Mouse (Mus musculus) G1E-ER4 (cell line): ENCODE data around the gene Atp5g3. TPM values are rescaled to one million over a fixed set of nuclear protein-coding genes. Genes with fewer than 3 reads are reported as not detected.

Source experiments
- GATA1 ChIP-seq: IDR thresholded peaks from one replicate; pipeline ENCODE4 v1.8.0; 2012; ENCODE audit warnings: low read length, inconsistent platforms
- polyA plus RNA-seq: library from polyadenylated mRNA; stranded (reverse); fragments of >175 nt; gene quantifications from 2 replicates; pipeline ENCODE4 v1.2.3, GENCODE M21; 2012

Atp5g3 gene
- polyA plus RNA-seq, 1 experiment: 1,715 TPM

DNA sequence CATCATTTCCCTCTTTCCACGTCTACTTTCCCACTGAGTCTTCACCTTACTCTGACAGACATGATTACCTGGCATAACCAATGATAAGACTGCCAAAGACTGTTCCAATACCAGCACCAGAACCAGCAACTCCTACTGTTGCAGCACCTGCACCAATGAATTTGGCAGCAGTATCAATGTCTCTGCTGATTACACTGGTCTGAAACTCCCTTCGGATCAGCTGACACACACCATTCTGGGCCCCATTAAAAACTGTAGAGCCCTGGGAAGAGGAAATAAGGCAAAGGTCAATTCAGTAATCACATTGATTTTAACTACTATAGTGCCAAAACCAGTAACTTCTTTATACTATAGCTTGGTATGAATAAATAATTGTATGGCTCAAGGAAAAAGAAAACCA, 2.0 kb downstream of the Atp5g3 start:
- TF ChIP-seq GATA1: no peak

DNA sequence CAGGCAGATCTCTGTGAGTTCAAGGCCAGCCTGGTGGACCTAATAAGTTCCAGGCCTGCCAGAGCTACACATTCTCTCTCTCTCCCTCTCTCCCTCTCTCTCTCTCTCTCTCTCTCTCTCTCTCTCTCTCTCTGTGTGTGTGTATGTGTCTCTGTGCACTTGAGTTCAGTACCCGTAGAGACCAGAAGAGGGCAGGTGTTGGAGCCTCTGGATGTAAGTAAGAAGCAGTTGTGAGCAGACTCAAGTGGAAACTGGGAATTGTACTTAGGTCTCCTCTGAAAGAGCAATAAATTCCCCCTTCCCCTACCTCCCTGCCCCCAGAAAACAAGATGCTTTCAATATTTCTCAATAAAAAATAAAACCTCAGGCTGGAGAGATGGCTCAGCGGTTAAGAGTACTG, 7.6 kb downstream of the Atp5g3 start:
- no peak for TF ChIP-seq GATA1

DNA sequence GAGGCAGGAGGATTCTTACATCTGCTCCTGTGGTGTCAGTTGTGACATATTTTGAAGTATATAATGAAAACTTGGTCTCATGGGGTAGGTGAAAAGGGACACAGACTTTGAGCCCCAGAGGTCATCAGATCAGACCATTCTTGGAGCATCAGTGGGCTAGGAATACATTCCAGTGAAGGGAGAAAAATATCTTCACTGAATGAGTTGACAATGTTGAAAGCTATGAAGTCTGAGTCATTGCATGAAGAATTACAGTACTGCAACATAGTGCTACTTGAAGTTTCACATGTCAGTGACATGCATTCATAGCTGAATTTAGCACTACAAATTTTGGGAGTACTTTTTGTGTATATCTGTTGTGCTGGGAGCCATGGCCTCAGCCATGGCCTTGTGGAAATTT, 10.0 kb downstream of the Atp5g3 start:
- TF ChIP-seq GATA1: no peak

DNA sequence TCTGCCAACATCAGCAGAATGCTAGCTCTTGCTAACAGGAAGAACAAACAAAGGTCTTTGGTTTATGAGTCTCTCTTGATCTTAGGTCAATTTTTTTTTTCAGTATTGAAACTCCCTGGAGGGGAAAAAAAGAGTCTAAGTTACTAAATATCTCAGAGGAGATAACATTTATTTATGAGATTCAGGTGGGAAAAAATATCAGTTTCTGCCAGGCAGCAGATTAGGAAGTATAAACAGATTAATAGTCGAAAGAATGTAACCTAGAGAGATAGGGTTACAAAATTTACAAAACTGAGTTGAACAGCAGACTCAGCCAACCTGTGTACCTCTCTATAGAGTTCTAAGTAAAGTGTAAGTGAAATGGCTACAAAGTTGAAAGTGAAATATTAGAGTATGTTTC, 10.8 kb downstream of the Atp5g3 start:
- no peak for TF ChIP-seq GATA1

DNA sequence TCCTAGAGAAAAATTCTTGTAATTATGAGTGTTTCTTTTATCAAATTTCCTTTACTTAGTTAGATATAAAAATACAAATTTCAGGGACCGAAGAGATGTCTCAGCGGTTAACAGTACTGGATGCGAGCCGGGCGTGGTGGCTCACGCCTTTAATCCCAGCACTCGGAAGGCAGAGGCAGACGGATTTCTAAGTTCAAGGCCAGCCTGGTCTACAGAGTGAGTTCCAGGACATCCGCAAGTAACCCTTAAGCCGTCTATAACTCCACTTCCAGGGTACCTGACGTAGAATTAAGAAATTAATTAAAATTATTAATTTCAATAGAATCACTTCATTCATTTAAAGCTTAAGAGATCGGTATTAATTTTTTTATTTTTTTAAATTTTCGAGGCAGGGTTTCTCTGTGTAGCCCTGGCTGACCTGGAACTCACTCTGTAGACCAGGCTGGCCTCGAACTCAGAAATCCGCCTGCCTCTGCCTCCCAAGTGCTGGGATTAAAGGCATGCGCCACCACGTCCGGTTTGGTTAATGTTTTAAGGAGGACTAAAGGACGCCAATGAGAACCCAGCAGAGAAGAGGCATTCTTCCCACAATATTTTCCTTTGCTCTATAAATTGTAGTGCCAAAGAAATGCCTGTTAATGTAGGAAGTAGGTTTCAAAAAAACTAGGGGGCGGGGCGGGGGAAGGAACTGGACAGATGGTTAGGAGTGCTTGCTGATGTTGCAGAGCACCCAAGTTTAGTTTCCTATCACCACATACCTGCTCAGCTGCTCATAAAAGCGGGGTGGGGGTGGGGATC, 17.5 kb downstream of the Atp5g3 start:
- no peak for TF ChIP-seq GATA1

DNA sequence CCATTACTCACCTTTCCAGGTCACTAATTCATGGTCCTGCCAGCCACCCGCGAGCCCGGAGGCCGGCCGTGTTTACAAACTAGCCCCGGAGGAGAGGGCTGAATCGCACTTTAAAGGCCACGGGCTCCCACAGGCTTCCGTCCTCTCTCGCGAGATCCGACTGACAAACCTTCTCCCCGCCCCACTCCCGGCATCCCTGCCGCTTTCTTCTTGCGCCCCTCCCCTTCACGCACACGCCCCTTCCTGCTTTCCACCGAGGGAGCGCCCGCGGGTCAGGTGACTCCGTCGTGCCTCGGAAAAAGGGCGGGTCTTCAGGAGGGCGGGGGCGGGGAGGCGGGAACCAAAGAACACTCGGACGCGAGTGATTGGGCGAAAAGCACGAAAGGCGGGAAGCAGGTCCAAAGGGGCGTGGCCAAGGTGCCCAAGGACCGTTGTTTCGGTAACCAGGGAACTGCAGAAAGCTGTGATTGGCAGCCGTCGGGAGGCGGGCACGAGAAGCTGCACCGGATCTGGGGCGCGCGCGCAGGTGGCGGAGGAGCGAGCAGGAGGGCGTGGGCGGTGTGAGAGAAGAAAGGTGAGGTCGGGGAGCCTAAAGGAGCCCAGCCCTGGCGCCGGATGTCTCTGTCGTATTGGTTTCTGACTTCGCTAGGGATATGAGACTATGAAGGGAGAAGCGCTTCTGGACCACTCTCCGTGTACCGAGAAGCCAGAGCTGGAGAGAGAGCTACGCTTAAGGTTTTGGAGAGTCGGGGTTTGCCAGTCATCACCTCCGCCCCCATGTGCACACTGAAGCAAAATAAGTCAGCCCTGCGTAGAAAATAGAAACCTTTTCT, 18.4 kb downstream of the Atp5g3 start, which contains the start of gene Atf2:
Atf2 (minus strand) TSS at position 176 of the 833 bp plus-strand sequence.
- TF ChIP-seq GATA1: no peak

DNA sequence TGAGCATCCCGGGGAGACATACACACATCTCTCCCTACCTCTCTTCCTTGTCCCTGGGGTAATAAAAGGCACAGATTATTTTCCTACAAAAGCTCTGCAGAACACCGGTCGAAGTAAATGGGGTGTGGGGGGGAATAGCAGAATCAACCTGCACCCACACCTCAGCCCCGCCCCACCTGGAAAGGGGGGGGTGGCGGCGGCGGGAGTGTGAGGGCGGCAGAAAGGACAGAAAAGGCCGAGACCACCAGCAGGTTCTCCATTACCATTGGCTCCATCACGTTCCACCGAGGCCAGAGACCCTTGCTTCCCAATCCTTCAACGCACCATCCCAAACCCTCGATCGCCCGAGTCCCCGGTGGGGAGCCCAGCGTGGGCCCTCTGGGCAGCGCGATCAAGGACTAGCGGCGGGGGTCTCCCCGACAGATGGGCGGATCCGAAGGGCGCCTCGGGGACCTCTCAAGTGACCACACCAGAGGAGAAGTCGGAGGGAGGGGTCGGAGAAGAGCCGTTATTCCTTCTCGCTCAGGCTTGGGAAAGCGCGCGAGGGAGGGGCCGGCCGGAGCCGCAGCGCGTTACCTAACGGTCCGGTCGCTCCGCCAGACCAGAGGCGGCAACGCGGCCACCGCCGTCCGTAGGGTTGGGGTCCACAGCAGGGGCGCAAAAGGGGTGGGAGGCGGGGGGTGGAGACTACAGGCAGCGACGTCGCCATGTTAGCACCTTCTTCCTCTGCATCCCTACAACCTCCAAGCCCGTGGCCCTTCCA, 19.2 kb downstream of the Atp5g3 start:
- no peak for TF ChIP-seq GATA1

DNA sequence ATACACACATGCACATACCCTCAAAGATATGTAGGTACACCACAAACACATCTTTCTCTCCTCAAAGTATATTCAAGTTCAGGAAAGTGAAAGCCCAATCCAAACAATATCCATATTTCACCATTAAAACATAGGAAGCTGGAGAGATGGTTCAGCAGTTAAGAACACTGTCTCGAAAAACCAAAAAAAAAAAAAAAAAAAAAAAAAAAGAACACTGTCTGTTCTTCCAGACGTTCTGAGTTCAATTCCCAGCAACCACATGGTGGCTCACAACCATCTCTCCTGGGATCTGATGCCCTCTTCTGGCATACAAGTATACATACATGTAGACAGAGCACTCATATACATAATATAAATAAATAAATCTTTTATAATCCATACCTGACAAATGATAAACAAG, 25.1 kb downstream of the Atp5g3 start:
- TF ChIP-seq GATA1: no peak

DNA sequence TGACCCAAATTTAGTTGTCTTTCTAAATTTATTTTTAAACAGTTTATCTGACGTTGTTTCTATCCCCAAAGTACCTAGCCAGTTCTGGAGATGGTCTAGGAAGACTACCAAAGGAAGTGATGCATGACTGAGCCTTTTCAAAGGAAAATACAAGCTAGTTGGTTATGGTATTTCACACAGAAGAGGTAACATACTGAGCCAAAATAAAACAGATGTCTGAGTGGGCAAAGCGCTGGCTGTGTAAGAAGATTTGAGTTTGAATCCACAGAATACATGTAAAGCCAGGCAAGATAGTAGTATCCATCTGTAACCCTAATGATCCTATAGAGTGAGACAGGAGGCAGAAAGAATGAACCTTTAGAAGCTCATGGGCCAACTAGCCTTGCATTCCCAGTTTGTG, 33.2 kb downstream of the Atp5g3 start:
- TF ChIP-seq GATA1: no peak

DNA sequence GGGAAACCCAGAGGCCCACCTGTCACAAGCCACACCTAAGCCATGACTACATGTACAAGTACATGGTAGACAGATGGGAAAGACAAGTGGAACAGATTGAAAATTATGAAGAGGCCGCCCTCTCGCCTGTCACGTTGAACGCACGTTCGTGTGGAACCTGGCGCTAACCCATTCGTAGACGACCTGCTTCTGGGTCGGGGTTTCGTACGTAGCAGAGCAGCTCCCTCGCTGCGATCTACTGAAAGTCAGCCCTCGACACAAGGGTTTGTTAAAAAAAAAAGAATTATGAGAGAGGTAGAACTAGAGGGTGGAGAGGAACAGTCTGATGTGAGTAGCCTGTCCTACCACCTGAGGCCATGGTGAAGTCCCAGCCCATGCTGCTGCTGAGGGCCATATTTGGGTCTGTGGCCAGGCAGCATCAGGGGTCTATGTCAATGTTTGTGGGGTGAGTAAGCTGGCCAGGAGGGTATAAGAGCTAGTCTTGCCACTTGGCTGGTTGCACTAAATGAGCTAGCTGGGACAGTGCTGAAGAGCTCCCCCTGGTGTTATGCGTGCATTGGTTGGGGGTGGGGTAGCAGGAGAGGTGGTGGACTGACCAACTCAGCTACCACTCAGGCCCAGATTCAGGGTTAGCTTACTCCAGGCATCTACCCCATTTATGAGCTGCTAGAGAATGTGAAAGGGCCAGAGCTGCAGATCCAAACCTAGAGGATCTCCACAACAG, 43.2 kb downstream of the Atp5g3 start:
- TF ChIP-seq GATA1: no peak

DNA sequence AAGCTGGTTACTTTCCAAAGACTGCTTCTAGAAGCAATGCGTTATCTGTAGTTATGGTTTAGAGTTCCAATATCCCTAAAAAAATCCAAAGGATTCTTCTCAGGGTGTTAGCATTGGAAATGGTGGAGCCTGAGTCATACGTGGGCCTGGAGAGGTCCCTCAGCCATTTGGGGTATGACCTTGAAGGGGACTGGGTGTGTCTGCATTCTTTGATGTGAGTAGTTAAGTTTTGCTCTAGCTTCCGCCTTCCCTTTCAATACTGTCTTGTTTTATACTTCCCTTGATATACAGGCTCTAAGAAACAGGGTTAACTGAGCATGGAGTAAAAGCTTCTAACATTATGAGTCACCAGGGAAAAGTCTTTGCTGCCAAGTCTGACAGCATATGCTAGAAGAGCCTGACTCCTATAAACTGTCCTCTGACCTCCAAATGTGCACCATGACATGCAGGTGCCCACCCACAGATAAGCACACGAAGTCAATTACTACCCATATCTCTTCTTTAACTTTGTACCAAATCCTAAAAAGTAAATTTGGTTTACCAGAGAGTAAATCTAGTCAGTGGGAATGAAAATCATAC, 51.0 kb downstream of the Atp5g3 start:
- no peak for TF ChIP-seq GATA1

Other genes starting within 250 kb of the Atp5g3 start
- 0.73 and 0.77 TPM in 2 replicates for gene Chn1, start 136.0 kb downstream of the Atp5g3 start, polyA plus RNA-seq
- 9.4 and 10.0 TPM in 2 replicates for gene Atf2, start 18.7 kb downstream of the Atp5g3 start, polyA plus RNA-seq